Mouse (Mus musculus) testis, adult 10 weeks (tissue): Measurements from ENCODE around the gene Anxa7. TPM values are rescaled to one million over a fixed set of nuclear protein-coding genes. Genes with fewer than 3 reads are reported as not detected.

Source experiments
- polyA plus RNA-seq: library from polyadenylated mRNA; stranded (reverse); fragments of 350-450 nt; fragmentation: Illumina TruSeq; extraction: RNeasy Lipid Tissue Mini Kit (QIAGEN cat#74804); gene quantifications from one replicate; pipeline ENCODE4 v1.2.3, GENCODE M21; 2014; ENCODE audit warnings: low read depth, low replicate concordance

The Anxa7 gene
- 20.7 TPM for polyA plus RNA-seq

DNA sequence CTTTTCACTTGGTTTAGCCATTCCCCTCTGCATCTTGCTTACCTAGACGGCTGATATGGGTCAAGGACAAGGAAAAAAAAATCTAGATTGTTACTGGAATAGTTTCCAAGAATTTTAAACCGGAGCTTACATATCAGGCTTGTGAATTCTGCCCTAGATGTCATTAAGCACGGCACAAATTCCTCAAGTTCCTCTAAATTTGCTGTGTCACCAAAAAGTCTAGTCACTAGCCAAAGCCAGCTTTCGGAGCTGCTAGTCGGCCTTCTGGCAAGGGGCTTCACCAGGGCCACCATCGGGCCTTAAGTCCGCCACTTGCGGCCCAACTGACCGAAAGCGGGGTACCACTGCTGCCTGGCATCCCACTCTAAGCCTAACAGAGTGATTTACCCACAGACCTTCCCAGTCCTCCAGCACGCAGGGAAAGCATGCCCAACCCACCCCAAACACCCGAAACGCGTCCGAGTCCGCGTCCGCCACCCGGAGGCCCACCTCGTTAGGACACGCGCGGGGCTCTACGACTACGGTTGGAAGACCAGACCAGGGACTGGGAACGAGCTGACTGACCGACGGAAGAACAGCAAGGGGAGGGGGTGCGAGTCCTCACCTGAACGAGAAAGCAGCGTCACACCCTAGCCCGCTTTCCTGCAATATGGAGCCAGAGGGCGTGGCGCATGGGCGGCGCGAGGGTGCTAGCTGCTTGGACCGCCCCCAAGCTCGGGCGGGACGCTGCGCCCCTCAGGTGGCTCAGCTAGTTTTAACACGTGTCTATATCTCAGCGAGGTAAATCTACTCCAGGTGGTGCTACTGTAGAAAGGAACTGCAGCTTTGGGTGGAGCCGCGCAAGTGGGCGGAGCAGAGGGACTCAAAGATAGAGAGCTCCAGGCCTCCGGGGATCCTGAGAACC is at the start of gene Anxa7:
TSS of gene Anxa7 (minus strand) at position 843 of the 904 bp plus-strand sequence.

DNA sequence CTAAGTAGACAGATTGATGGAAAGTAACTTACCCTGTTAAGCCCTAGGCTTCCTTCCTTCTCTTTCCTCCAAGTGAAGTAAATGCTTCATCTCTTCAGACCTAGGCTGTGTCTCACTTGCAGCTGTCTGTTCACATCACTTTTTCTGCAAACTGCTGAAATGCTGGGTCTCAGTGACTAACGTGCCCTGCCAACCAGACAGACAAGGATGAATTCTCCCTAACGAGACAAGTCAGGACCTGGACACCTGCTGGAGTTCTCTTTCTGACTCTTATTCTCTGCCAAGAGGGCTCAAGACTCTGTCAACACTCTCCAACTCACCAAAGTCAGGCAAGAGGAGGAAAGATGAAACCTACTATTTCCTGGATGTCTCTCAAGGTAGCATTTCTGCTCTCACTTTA is 16.7 kb upstream of the Anxa7 start, which contains the start of gene Mss51:
TSS of gene Mss51 (minus strand) at position 299 of the 400 bp plus-strand sequence.

DNA sequence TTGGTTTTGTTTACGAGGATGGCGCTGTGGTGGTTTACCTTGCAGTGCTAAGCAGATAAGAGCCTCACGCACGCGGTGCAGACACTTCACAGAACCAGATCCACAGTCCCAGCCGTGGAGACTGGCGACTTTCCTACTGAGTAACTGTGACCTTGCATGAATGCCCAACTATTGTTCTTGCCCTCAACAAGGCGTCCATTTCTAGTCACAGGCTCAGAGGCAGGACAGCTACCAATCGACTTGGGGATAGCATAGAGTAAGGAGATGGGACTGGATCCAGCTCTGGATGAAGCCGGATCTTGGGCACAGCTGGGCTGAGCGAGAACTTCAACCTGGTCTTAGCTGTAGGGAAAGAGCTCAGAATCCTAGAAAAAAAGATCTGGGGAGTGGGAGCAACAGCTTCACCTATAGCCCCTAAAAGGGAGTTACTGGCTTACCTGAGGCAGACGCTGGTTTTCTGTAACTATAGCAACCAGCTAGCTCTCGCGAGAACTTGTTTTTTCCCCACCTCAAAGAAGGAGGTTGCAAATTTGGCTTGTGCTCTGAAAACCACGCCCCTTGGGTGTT is 28.1 kb downstream of the Anxa7 start, which contains the start of gene Cfap70:
TSS of gene Cfap70 (minus strand) at position 462 of the 567 bp plus-strand sequence.

Other genes starting within 250 kb of the Anxa7 start
- gene Kcnk16, start 210.9 kb downstream of the Anxa7 start, polyA plus RNA-seq, result not detected
- gene Nudt13, start 185.4 kb downstream of the Anxa7 start, polyA plus RNA-seq, result 2.2 TPM
- gene Ecd, start 132.0 kb downstream of the Anxa7 start, polyA plus RNA-seq, result 33.9 TPM
- gene Fam149b, start 132.0 kb downstream of the Anxa7 start, polyA plus RNA-seq, result 44.6 TPM
- gene Dnajc9, start 91.2 kb downstream of the Anxa7 start, polyA plus RNA-seq, result 236 TPM
- 4.3 TPM for gene Mrps16, start 86.5 kb downstream of the Anxa7 start, polyA plus RNA-seq
- gene Cfap70, start 27.9 kb downstream of the Anxa7 start, polyA plus RNA-seq, result 352 TPM
- 2.8 TPM for gene Mss51, start 16.8 kb upstream of the Anxa7 start, polyA plus RNA-seq
- gene Ppp3cb, start 66.4 kb upstream of the Anxa7 start, polyA plus RNA-seq, result 80.2 TPM
- 12.8 TPM for gene Usp54, start 160.9 kb upstream of the Anxa7 start, polyA plus RNA-seq
- 0.22 TPM for gene Myoz1, start 176.4 kb upstream of the Anxa7 start, polyA plus RNA-seq
- gene Synpo2l, start 188.2 kb upstream of the Anxa7 start, polyA plus RNA-seq, result 0.15 TPM
- 38.8 TPM for gene Sec24c, start 194.2 kb upstream of the Anxa7 start, polyA plus RNA-seq
- gene Fut11, start 214.8 kb upstream of the Anxa7 start, polyA plus RNA-seq, result 4.8 TPM
- gene Chchd1, start 222.9 kb upstream of the Anxa7 start, polyA plus RNA-seq, result 71.1 TPM
- 11.4 TPM for gene Zswim8, start 227.4 kb upstream of the Anxa7 start, polyA plus RNA-seq